In the genomic region with DNA sequence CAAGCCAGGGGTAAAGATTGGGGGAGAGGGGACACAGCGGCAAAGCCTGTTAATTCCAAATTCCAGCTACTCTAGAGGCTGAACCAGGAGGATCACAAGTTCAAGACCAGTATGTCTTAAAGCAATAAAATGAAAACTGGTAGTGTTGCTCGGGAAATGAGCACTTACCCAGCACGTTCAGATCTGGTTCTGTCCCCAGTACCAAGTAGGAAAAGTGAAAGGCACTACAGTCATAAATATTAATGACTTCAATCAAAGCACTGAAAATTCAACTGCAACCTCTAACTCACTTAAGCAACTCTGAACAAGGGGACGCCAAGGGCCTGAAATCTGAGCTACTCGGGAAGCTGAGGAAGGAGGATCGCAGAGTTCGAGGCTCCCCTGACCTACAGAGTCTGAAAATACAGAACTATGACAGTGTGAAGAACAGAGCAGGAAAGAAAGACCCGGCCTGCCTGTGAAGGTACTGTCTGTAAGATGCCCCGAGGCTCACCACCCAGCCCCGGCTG, we compare ENCODE assay signal across 8 mouse cellular contexts. TPM values are rescaled to one million over a fixed set of nuclear protein-coding genes. Genes with fewer than 3 reads are reported as not detected.
DNase-seq lines count a peak whose midpoint lies in the region; ATAC-seq and TF ChIP-seq lines count a peak whose summit lies in the region.

No protein-coding gene starts in this region.

- no peaks in the 10 kb centered on the region for H3K36me3 ChIP-seq in CH12.LX (replicated peaks in 1 of 2; ENCODE audit: control insufficient read depth in 1 of 2, insufficient read depth in 1 of 2, low read length in 1 of 2)
- H3K36me3 ChIP-seq in forebrain, embryonic 14.5 days (ENCODE audit: control insufficient read depth, insufficient read depth, low read length), result no peaks in the 10 kb centered on the region
- no peaks in the 10 kb centered on the region for H3K36me3 ChIP-seq in liver, embryonic 14.5 days (replicated peaks; ENCODE audit: control insufficient read depth, insufficient read depth, low read depth)

- peaks cover 15% of the 10 kb centered on the region for H3K27me3 ChIP-seq in CH12.LX (replicated peaks)
- no peaks in the 10 kb centered on the region; the same call in 1 of the 2 replicates for H3K27me3 ChIP-seq in forebrain, embryonic 14.5 days (replicated peaks; ENCODE audit: control insufficient read depth, insufficient read depth, low read length)
- H3K27me3 ChIP-seq in liver, embryonic 14.5 days (ENCODE audit: control insufficient read depth, insufficient read depth, low read length), result no peaks in the 10 kb centered on the region

- peak overlapping the region; percentile 69 for H3K9ac ChIP-seq in CH12.LX (ENCODE audit: insufficient read depth, low read depth)
- H3K9ac ChIP-seq in forebrain, embryonic 14.5 days (ENCODE audit: low read length), result peak overlapping the region; percentile 80
- H3K9ac ChIP-seq in liver, embryonic 14.5 days (replicated peaks), result peak overlapping the region; percentile 83

- no peak for TF ChIP-seq CTCF in gastrocnemius, adult 2 months (IDR thresholded peaks at IDR 0.05)
- TF ChIP-seq CTCF in CH12.LX (conservative IDR thresholded peaks at IDR 0.05 in 1 of 2, IDR thresholded peaks at IDR 0.05 in 1 of 2; ENCODE audit: low read depth in 2 of 2, low read length in 2 of 2), result no peak
- no peak for TF ChIP-seq CTCF in liver, embryonic 14.5 days (IDR thresholded peaks at IDR 0.05; ENCODE audit: low read depth)

- dilution Hi-C loops in CH12.LX (cut with MboI; ENCODE audit: extremely low pct_ligation_motif_present, extremely low pct_unique_long_range_greater_than_20kb, low sequenced_read_pairs), result no loop called here

- no peaks in the 10 kb centered on the region for H3K9me3 ChIP-seq in CH12.LX (replicated peaks; ENCODE audit: low read length)
- no peaks in the 10 kb centered on the region for H3K9me3 ChIP-seq in forebrain, embryonic 14.5 days (replicated peaks; ENCODE audit: control insufficient read depth, low read length)
- no peaks in the 10 kb centered on the region for H3K9me3 ChIP-seq in liver, embryonic 14.5 days (ENCODE audit: control insufficient read depth, low read length)

- intact Hi-C loops in gastrocnemius, adult 2 months (cut with DNase I), result loop anchor here (2.0 to 5.0 kb wide), 2 partner anchors 42 to 62 kb away; partner anchors contain the start of genes Mapk1ip1 and Ppp2r2d
- intact Hi-C loops in gastrocnemius, postnatal 36 days (cut with DNase I), result no loop called here

- H3K4me3 ChIP-seq in gastrocnemius, adult 2 months, result peak overlapping the region; percentile 99
- peak overlapping the region; percentile 57 to 95 (median 93) for H3K4me3 ChIP-seq in CH12.LX (replicated peaks in 1 of 3; ENCODE audit: low read depth in 2 of 3, low read length in 2 of 3, poor library complexity in 1 of 3)
- peak overlapping the region; percentile 81 for H3K4me3 ChIP-seq in forebrain, embryonic 14.5 days (ENCODE audit: low read depth, low read length)
- peak overlapping the region; percentile 62 to 78 for H3K4me3 ChIP-seq in liver, embryonic 14.5 days (ENCODE audit: insufficient read depth in 1 of 2, low read depth in 2 of 2, low read length in 2 of 2)

- H3K27ac ChIP-seq in gastrocnemius, adult 2 months, result peak overlapping the region; percentile 93
- peak overlapping the region; percentile 25 for H3K27ac ChIP-seq in CH12.LX (ENCODE audit: insufficient read depth, low read depth)
- no peak overlapping the region; the same call in 1 of the 2 replicates for H3K27ac ChIP-seq in forebrain, embryonic 14.5 days (ENCODE audit: low read depth, low read length)
- H3K27ac ChIP-seq in liver, embryonic 14.5 days, result no peak overlapping the region

- H3K4me2 ChIP-seq in CH12.LX (ENCODE audit: insufficient read depth, low read depth, poor library complexity, severe bottlenecking), result peak overlapping the region; percentile 91
- H3K4me2 ChIP-seq in forebrain, embryonic 14.5 days (ENCODE audit: low read length), result peak overlapping the region; percentile 59
- peak overlapping the region; percentile 88 for H3K4me2 ChIP-seq in liver, embryonic 14.5 days (ENCODE audit: low read depth)

- DNase-seq in gastrocnemius, adult 2 months, result no peak
- no peak for DNase-seq in gastrocnemius, postnatal 36 days
- DNase-seq in CH12.LX (ENCODE audit: extremely low read depth), result no peak
- DNase-seq in forebrain, embryonic 14.5 days (ENCODE audit: low spot score), result peak; percentile 27
- DNase-seq in liver, embryonic 14.5 days (ENCODE audit: low read depth in 3 of 3, low spot score in 3 of 3), result no peak
- DNase-seq in urinary bladder, postnatal 36 days (ENCODE audit: low spot score in 2 of 2), result no peak
- no peak for DNase-seq in spleen, postnatal 14 days (ENCODE audit: low spot score in 2 of 2)
- no peak for DNase-seq in thymus, adult 18-20 months

- 8% methylated on average over 10 of the region's 10 CpGs for WGBS in forebrain, embryonic 14.5 days
- WGBS in liver, embryonic 14.5 days (ENCODE audit: insufficient replicate concordance), result 10% methylated on average over 10 of the region's 10 CpGs

- H3K4me1 ChIP-seq in CH12.LX (ENCODE audit: control insufficient read depth in 1 of 2, insufficient read depth in 2 of 2), result peaks cover 12 to 39% of the 10 kb centered on the region in 2 experiments
- H3K4me1 ChIP-seq in forebrain, embryonic 14.5 days (ENCODE audit: control insufficient read depth, insufficient read depth, low read length), result peaks cover 11% of the 10 kb centered on the region; the same call in 1 of the 2 replicates
- H3K4me1 ChIP-seq in liver, embryonic 14.5 days (replicated peaks; ENCODE audit: control insufficient read depth in 2 of 2, insufficient read depth in 2 of 2, low read length in 1 of 2), result peaks cover 18 to 40% of the 10 kb centered on the region in 2 experiments

- ATAC-seq in forebrain, embryonic 14.5 days, result no peak
- no peak for ATAC-seq in liver, embryonic 14.5 days (ENCODE audit: insufficient read depth)

- TF ChIP-seq RAD21 in CH12.LX (IDR thresholded peaks at IDR 0.05; ENCODE audit: low read depth, low read length), result no peak

- in situ Hi-C loops in CH12.LX (cut with MboI; ENCODE audit: low pct_ligation_motif_present, low pct_unique_long_range_greater_than_20kb, low sequenced_read_pairs), result no loop called here

- no peak for TF ChIP-seq POLR2A in CH12.LX (IDR thresholded peaks at IDR 0.05; ENCODE audit: low read depth, low read length)

- H3K79me2 ChIP-seq in CH12.LX (replicated peaks; ENCODE audit: control insufficient read depth, extremely low read depth, insufficient read depth, poor library complexity, severe bottlenecking), result no peaks in the 10 kb centered on the region

- TF ChIP-seq EP300 in CH12.LX (IDR thresholded peaks at IDR 0.05; ENCODE audit: low read length), result no peak
- no peak for TF ChIP-seq EP300 in liver, embryonic 14.5 days (IDR thresholded peaks at IDR 0.05; ENCODE audit: low read depth)

TF ChIP-seq in CH12.LX, 34 proteins besides CTCF, POLR2A, EP300 and RAD21:
- 0 out of 2 replicates have a peak, but pooled peaks have one; percentile 8 for TF ChIP-seq MXI1 (IDR thresholded peaks at IDR 0.05; ENCODE audit: low read depth, low read length)
- peak; percentile 27; the same call in 1 of the 2 replicates for TF ChIP-seq BHLHE40 (IDR thresholded peaks at IDR 0.05; ENCODE audit: low read depth, low read length)
- TF ChIP-seq JUN (IDR thresholded peaks at IDR 0.05; ENCODE audit: insufficient read depth, low read depth, low read length), result no peak

RNA-seq across cellular contexts. Expression of gene Bnip3, which starts 0.5 kb away (rescaled TPM):
- total RNA-seq in gastrocnemius, adult 2 months (2021), result 100 to 1,000 TPM; 269 to 303 TPM
- total RNA-seq in gastrocnemius, postnatal 36 days (2021), result 100 to 1,000 TPM; 154 to 230 TPM
- total RNA-seq in CH12.LX (2012; rRNA removed) (27.0 and 102 TPM in 2 replicates), CH12.LX (2014; rRNA removed) (176 and 294 TPM in 2 replicates)
- 15.7 and 20.8 TPM in 2 replicates for polyA plus RNA-seq in CH12.LX (2012; ENCODE audit: insufficient read length, low read depth)
- 84.9 and 89.1 TPM in 2 replicates for polyA plus RNA-seq in forebrain, embryonic 14.5 days (2014; fragmentation: Nextera tagmentation; extraction: Ambion mirVana)
- 15.0 and 18.7 TPM in 2 replicates for polyA plus RNA-seq in liver, embryonic 14.5 days (2012; rRNA removed)
- polyA plus RNA-seq in liver, embryonic 14.5 days (2014; fragmentation: Nextera tagmentation; extraction: Ambion mirVana), result 63.0 and 77.1 TPM in 2 replicates

RNA-seq across cellular contexts. Expression of gene Jakmip3, which starts 31.7 kb away (rescaled TPM):
- total RNA-seq in gastrocnemius, adult 2 months (2021), result under 1 TPM; 0.15 to 0.28 TPM
- not detected for total RNA-seq in gastrocnemius, postnatal 36 days (2021)
- not detected in 2 replicates for total RNA-seq in CH12.LX (2012; rRNA removed)
- total RNA-seq in CH12.LX (2014; rRNA removed), result not detected in 2 replicates
- not detected in 2 replicates for polyA plus RNA-seq in CH12.LX (2012; ENCODE audit: insufficient read length, low read depth)
- polyA plus RNA-seq in forebrain, embryonic 14.5 days (2014; fragmentation: Nextera tagmentation; extraction: Ambion mirVana), result 2.4 and 4.9 TPM in 2 replicates
- polyA plus RNA-seq in liver, embryonic 14.5 days (2012; rRNA removed), result 0.01 TPM in 1 of 2 replicates, not detected in the other
- polyA plus RNA-seq in liver, embryonic 14.5 days (2014; fragmentation: Nextera tagmentation; extraction: Ambion mirVana), result not detected in 2 replicates

Comparison
In these comparisons a context has a peak if more than half of its experiments do, and no peak if none do; other contexts are left out.
1. H3K27ac ChIP-seq: peak in gastrocnemius, adult 2 months (single experiment) and CH12.LX (single experiment); none in forebrain, embryonic 14.5 days (single experiment) and liver, embryonic 14.5 days (single experiment).
2. Peak in every context shown above with its lines, with median percentiles within 50 percentile points of each other: H3K4me3 ChIP-seq, H3K4me2 ChIP-seq and H3K9ac ChIP-seq.